In genomic region chr7:51862097-51862492, GRCm38 (mm10) we compare ENCODE assay signal across 8 mouse cellular contexts. TPM values are rescaled to one million over a fixed set of nuclear protein-coding genes. Genes with fewer than 3 reads are reported as not detected.
DNase-seq lines count a peak whose midpoint lies in the region; ATAC-seq lines count a peak whose summit lies in the region.

Fancf (minus strand) TSS chr7:51862267.

- peak; percentile 98 for ATAC-seq in hindbrain, embryonic 15.5 days (ENCODE audit: low FRiP score, low read depth)

- DNase-seq in T-cell, adult 2 months (ENCODE audit: low spot score), result peak; percentile 94
- peak; percentile 98 to 100 for DNase-seq in cerebellum, postnatal 36 days
- peak; percentile 98 to 99 for DNase-seq in frontal cortex, postnatal 36 days (ENCODE audit: low spot score in 2 of 2)
- DNase-seq in left cerebral cortex, adult 11 months (ENCODE audit: low spot score), result peak; percentile 95
- DNase-seq in lung, postnatal 4 days, result peak; percentile 97 to 98
- DNase-seq in retina, postnatal 7 days (ENCODE audit: low read depth, low spot score), result peak; percentile 92
- peak; percentile 99 for DNase-seq in urinary bladder, adult 2 months (ENCODE audit: low spot score)

- H3K9me3 ChIP-seq in hindbrain, embryonic 15.5 days, result no peaks in the 10 kb centered on the region

- WGBS in hindbrain, embryonic 15.5 days, result under 1% methylated on average over 42 of the region's 43 CpGs

- peak within 1 kb of the TSS; percentile 100 for H3K27ac ChIP-seq in hindbrain, embryonic 15.5 days (replicated peaks)

- H3K4me2 ChIP-seq in hindbrain, embryonic 15.5 days, result peak within 1 kb of the TSS; percentile 79

- peak within 1 kb of the TSS; percentile 80 for H3K4me3 ChIP-seq in hindbrain, embryonic 15.5 days

- no peaks in the 10 kb centered on the region for H3K27me3 ChIP-seq in hindbrain, embryonic 15.5 days

- peaks cover 32% of the 10 kb centered on the region for H3K4me1 ChIP-seq in hindbrain, embryonic 15.5 days (replicated peaks)

- peak within 1 kb of the TSS; percentile 86 for H3K9ac ChIP-seq in hindbrain, embryonic 15.5 days

- no peaks in the 10 kb centered on the region for H3K36me3 ChIP-seq in hindbrain, embryonic 15.5 days

RNA-seq across cellular contexts. Expression of gene Fancf, which starts in this region (rescaled TPM):
- 9.5 TPM in 2 replicates for polyA plus RNA-seq in hindbrain, embryonic 15.5 days (2015; fragmentation: Nextera tagmentation; extraction: Ambion mirVana)
- 4.1 and 5.8 TPM in 2 replicates for polyA plus RNA-seq in urinary bladder, adult 2 months (2012; rRNA removed)

Comparison
In these comparisons a context has a peak if more than half of its experiments do, and no peak if none do; other contexts are left out.
1. Peak in every context shown above with its lines: DNase-seq, ATAC-seq, H3K4me3 ChIP-seq and H3K27ac ChIP-seq.